Mouse (Mus musculus): Measurements from ENCODE around the gene Uqcc2. TPM values are rescaled to one million over a fixed set of nuclear protein-coding genes. Genes with fewer than 3 reads are reported as not detected.

The Uqcc2 gene
- polyA plus RNA-seq, 1 experiment from 2014 or later: 287 TPM

- Histone ChIP-seq H3K27me3 (replicated peaks) (no peaks in the 10 kb centered on the region), H3K4me1 (peaks cover 30% of the 10 kb centered on the region), H3K9ac (no peak overlapping the region), H3K4me3 (no peak overlapping the region), H3K9me3 (peaks cover 6% of the 10 kb centered on the region; the same call in 1 of the 2 replicates), H3K27ac (replicated peaks) (no peak overlapping the region), H3K4me2 (no peak overlapping the region), H3K36me3 (peaks cover 7% of the 10 kb centered on the region)
- 90% methylated on average over 7 of the region's 7 CpGs for WGBS
- no peak for ATAC-seq (ENCODE audit: extremely low read depth, insufficient number of reproducible peaks, low FRiP score, low TSS enrichment)
Observed at GRCm38 (mm10) chr17:27077133-27077532, 56.6 kb downstream of the Uqcc2 start.

- Histone ChIP-seq H3K4me2 (no peak overlapping the region), H3K4me3 (no peak overlapping the region), H3K27ac (replicated peaks) (no peak overlapping the region), H3K27me3 (replicated peaks) (no peaks in the 10 kb centered on the region), H3K36me3 (peaks cover 7% of the 10 kb centered on the region), H3K4me1 (peaks cover 21% of the 10 kb centered on the region), H3K9me3 (peaks cover 6% of the 10 kb centered on the region; the same call in 1 of the 2 replicates), H3K9ac (no peak overlapping the region)
- WGBS: 60% methylated on average over 17 of the region's 17 CpGs
- no peak for ATAC-seq (ENCODE audit: extremely low read depth, insufficient number of reproducible peaks, low FRiP score, low TSS enrichment)
Observed at GRCm38 (mm10) chr17:27074849-27075745, 58.6 kb downstream of the Uqcc2 start.

- Histone ChIP-seq H3K4me2 (no peak overlapping the region), H3K27ac (replicated peaks) (no peak overlapping the region), H3K4me3 (no peak overlapping the region), H3K4me1 (peaks cover 21% of the 10 kb centered on the region), H3K9me3 (peaks cover 6% of the 10 kb centered on the region; the same call in 1 of the 2 replicates), H3K27me3 (replicated peaks) (no peaks in the 10 kb centered on the region), H3K9ac (no peak overlapping the region), H3K36me3 (peaks cover 7% of the 10 kb centered on the region)
- WGBS: 56% methylated on average over 6 of the region's 6 CpGs
- ATAC-seq (ENCODE audit: extremely low read depth, insufficient number of reproducible peaks, low FRiP score, low TSS enrichment): no peak
Observed at GRCm38 (mm10) chr17:27074236-27074635, 59.5 kb downstream of the Uqcc2 start.

- H3K27me3 ChIP-seq (replicated peaks): no peaks in the 10 kb centered on the region
- 73% methylated on average over 9 of the region's 9 CpGs for WGBS
Observed at GRCm38 (mm10) chr17:27073778-27074177, 59.9 kb downstream of the Uqcc2 start.

GRCm38 (mm10) chr17:27073126-27073525 lies 60.6 kb downstream of the Uqcc2 start:
- no peaks in the 10 kb centered on the region for H3K27me3 ChIP-seq (replicated peaks)
- H3K4me2 ChIP-seq: no peak overlapping the region
- no peak overlapping the region for H3K4me3 ChIP-seq
- peaks cover 6% of the 10 kb centered on the region; the same call in 1 of the 2 replicates for H3K9me3 ChIP-seq
- no peak overlapping the region for H3K27ac ChIP-seq (replicated peaks)
- H3K4me1 ChIP-seq: peaks cover 22% of the 10 kb centered on the region
- 72% methylated on average over 5 of the region's 5 CpGs for whole genome bisulfite sequencing
- no peak for ATAC-seq (ENCODE audit: extremely low read depth, insufficient number of reproducible peaks, low FRiP score, low TSS enrichment)
- H3K9ac ChIP-seq: no peak overlapping the region
- peaks cover 7% of the 10 kb centered on the region for H3K36me3 ChIP-seq

More at GRCm38 (mm10) chr17:27073778-27074177, 59.9 kb downstream of the Uqcc2 start:
- Histone ChIP-seq H3K36me3 (peaks cover 7% of the 10 kb centered on the region), H3K9me3 (peaks cover 6% of the 10 kb centered on the region; the same call in 1 of the 2 replicates), H3K9ac (no peak overlapping the region), H3K27ac (replicated peaks) (no peak overlapping the region), H3K4me2 (no peak overlapping the region), H3K4me3 (no peak overlapping the region), H3K4me1 (peaks cover 22% of the 10 kb centered on the region)
- ATAC-seq (ENCODE audit: extremely low read depth, insufficient number of reproducible peaks, low FRiP score, low TSS enrichment): no peak

Small RNAs within 50 kb of the gene (microRNA-seq; reads per million reads assigned to microRNA genes)
- not detected for gene Mir7677

Other genes with a start within 250 kb of the Uqcc2 start
- 6.3 and 7.0 TPM in 2 replicates for gene Kifc5b, start 216.8 kb downstream of the Uqcc2 start, polyA plus RNA-seq (2015; fragmentation: Nextera tagmentation; extraction: Ambion mirVana)
- gene Phf1, start 200.9 kb downstream of the Uqcc2 start, polyA plus RNA-seq (2015; fragmentation: Nextera tagmentation; extraction: Ambion mirVana): 8.4 and 9.2 TPM in 2 replicates
- 152 and 169 TPM in 2 replicates for gene Cuta, start 194.3 kb downstream of the Uqcc2 start, polyA plus RNA-seq (2015; fragmentation: Nextera tagmentation; extraction: Ambion mirVana)
- gene Syngap1, start 192.7 kb downstream of the Uqcc2 start, polyA plus RNA-seq (2015; fragmentation: Nextera tagmentation; extraction: Ambion mirVana): 1.3 and 2.0 TPM in 2 replicates
- 9.1 and 9.8 TPM in 2 replicates for gene Zbtb9, start 160.7 kb downstream of the Uqcc2 start, polyA plus RNA-seq (2015; fragmentation: Nextera tagmentation; extraction: Ambion mirVana)
- gene Bak1, start 104.9 kb downstream of the Uqcc2 start, polyA plus RNA-seq (2015; fragmentation: Nextera tagmentation; extraction: Ambion mirVana): 5.3 and 5.4 TPM in 2 replicates
- 1.2 and 1.5 TPM in 2 replicates for gene Itpr3, start 76.6 kb downstream of the Uqcc2 start, polyA plus RNA-seq (2015; fragmentation: Nextera tagmentation; extraction: Ambion mirVana)
- gene Ip6k3, start 33.9 kb upstream of the Uqcc2 start, polyA plus RNA-seq (2015; fragmentation: Nextera tagmentation; extraction: Ambion mirVana): 0.16 and 0.20 TPM in 2 replicates
- 7.6 and 7.7 TPM in 2 replicates for gene Lemd2, start 70.6 kb upstream of the Uqcc2 start, polyA plus RNA-seq (2015; fragmentation: Nextera tagmentation; extraction: Ambion mirVana)